In the genomic region with DNA sequence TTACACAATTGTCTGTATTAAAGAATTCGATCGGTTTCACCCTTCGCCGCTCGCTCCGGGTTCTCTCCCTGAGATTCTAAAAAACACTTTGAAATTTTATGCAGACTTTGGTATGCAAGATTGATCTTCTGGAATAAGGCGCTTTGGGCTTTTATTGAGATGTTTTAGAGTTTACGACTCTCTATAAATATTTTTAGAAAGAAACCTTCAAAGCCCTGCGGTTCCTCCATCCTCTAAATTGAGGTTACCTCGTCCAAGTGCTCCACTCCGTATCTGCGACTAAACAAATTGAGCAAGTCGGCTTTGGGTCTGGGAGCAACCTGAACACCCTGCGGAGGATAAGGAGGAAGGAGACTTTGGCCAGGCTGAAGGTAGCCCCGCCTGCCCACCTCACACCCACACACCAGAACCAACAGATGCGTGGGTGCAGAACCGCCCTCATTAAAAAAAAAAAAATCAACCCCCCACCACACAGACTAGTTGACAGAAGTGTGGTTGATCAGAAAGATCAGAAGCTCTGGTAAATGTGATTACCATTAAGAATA, we compare ENCODE assay signal across 8 mouse cellular contexts. TPM values are rescaled to one million over a fixed set of nuclear protein-coding genes. Genes with fewer than 3 reads are reported as not detected.
A peak's percentile ranks its signal among the peaks of the same experiment; 100 is the strongest.
DNase-seq lines count a peak whose midpoint lies in the region; ATAC-seq lines count a peak whose summit lies in the region.

No protein-coding gene starts in this region.

- no peak overlapping the region for H3K27ac ChIP-seq in neural tube, embryonic 11.5 days (ENCODE audit: low read depth, low read length)
- no peak overlapping the region for H3K27ac ChIP-seq in forebrain, embryonic 12.5 days
- no peak overlapping the region for H3K27ac ChIP-seq in neural tube, embryonic 13.5 days (replicated peaks)

- H3K9ac ChIP-seq in neural tube, embryonic 11.5 days (ENCODE audit: low read length) = no peak overlapping the region; the same call in 1 of the 2 replicates
- peak overlapping the region; percentile 54; the same call in 1 of the 2 replicates for H3K9ac ChIP-seq in forebrain, embryonic 12.5 days
- H3K9ac ChIP-seq in neural tube, embryonic 13.5 days = peak overlapping the region; percentile 74; the same call in 1 of the 2 replicates

- H3K4me2 ChIP-seq in neural tube, embryonic 11.5 days (ENCODE audit: low read depth) = peak overlapping the region; percentile 81
- H3K4me2 ChIP-seq in forebrain, embryonic 12.5 days = peak overlapping the region; percentile 100
- peak overlapping the region; percentile 100 for H3K4me2 ChIP-seq in neural tube, embryonic 13.5 days

- H3K27me3 ChIP-seq in neural tube, embryonic 11.5 days (ENCODE audit: control insufficient read depth, insufficient read depth, low read length) = peaks cover 10% of the 10 kb centered on the region; the same call in 1 of the 2 replicates
- peaks cover 38% of the 10 kb centered on the region for H3K27me3 ChIP-seq in forebrain, embryonic 12.5 days
- H3K27me3 ChIP-seq in neural tube, embryonic 13.5 days = peaks cover 32% of the 10 kb centered on the region

- no peaks in the 10 kb centered on the region for H3K4me1 ChIP-seq in neural tube, embryonic 11.5 days (ENCODE audit: control insufficient read depth, insufficient read depth, low read length)
- H3K4me1 ChIP-seq in forebrain, embryonic 12.5 days = peaks cover 11% of the 10 kb centered on the region; the same call in 1 of the 2 replicates
- H3K4me1 ChIP-seq in neural tube, embryonic 13.5 days (replicated peaks) = peaks cover 11% of the 10 kb centered on the region; the same call in 1 of the 2 replicates

- no peaks in the 10 kb centered on the region for H3K9me3 ChIP-seq in neural tube, embryonic 11.5 days (ENCODE audit: control insufficient read depth, low read length)
- H3K9me3 ChIP-seq in forebrain, embryonic 12.5 days = no peaks in the 10 kb centered on the region
- no peaks in the 10 kb centered on the region for H3K9me3 ChIP-seq in neural tube, embryonic 13.5 days

- intact Hi-C loops in gastrocnemius, postnatal 36 days (cut with DNase I) = no loop called here

- DNase-seq in neural tube, embryonic 11.5 days (ENCODE audit: low spot score) = no peak
- no peak for DNase-seq in neural tube, embryonic 10.5 days (ENCODE audit: extremely low spot score, low spot score)
- peak; percentile 52 for DNase-seq in kidney, postnatal 14 days
- DNase-seq in frontal cortex, postnatal 25 days (ENCODE audit: low spot score in 2 of 2) = no peak
- DNase-seq in gastrocnemius, postnatal 36 days = no peak
- no peak for DNase-seq in thymus, postnatal 36 days

- WGBS in neural tube, embryonic 11.5 days = 1% methylated on average over 17 of the region's 17 CpGs
- 2% methylated on average over 17 of the region's 17 CpGs for WGBS in forebrain, embryonic 12.5 days
- WGBS in neural tube, embryonic 13.5 days = 1% methylated on average over 17 of the region's 17 CpGs

- H3K36me3 ChIP-seq in neural tube, embryonic 11.5 days (ENCODE audit: control insufficient read depth, insufficient read depth, low read length) = no peaks in the 10 kb centered on the region
- no peaks in the 10 kb centered on the region for H3K36me3 ChIP-seq in forebrain, embryonic 12.5 days (replicated peaks)
- H3K36me3 ChIP-seq in neural tube, embryonic 13.5 days = no peaks in the 10 kb centered on the region

- H3K4me3 ChIP-seq in neural tube, embryonic 11.5 days (ENCODE audit: low read depth, low read length) = peak overlapping the region; percentile 52
- peak overlapping the region; percentile 69 for H3K4me3 ChIP-seq in forebrain, embryonic 12.5 days (replicated peaks)
- peak overlapping the region; percentile 76 for H3K4me3 ChIP-seq in neural tube, embryonic 13.5 days

- ATAC-seq in neural tube, embryonic 11.5 days (ENCODE audit: insufficient read depth, low FRiP score, low TSS enrichment) = no peak
- no peak for ATAC-seq in forebrain, embryonic 12.5 days (ENCODE audit: low FRiP score)
- ATAC-seq in neural tube, embryonic 13.5 days (ENCODE audit: low read depth) = no peak

RNA-seq across cellular contexts. Expression of gene Pkp2, which starts 0.7 kb away (rescaled TPM):
- polyA plus RNA-seq in neural tube, embryonic 11.5 days (2014; fragmentation: Nextera tagmentation; extraction: Ambion mirVana) = 3.5 and 4.8 TPM in 2 replicates
- polyA plus RNA-seq in forebrain, embryonic 12.5 days (2016; fragmentation: Nextera tagmentation; extraction: Ambion mirVana) = 2.4 and 2.9 TPM in 2 replicates
- 1.6 and 2.1 TPM in 2 replicates for polyA plus RNA-seq in neural tube, embryonic 13.5 days (2015; fragmentation: Nextera tagmentation; extraction: Ambion mirVana)
- total RNA-seq in gastrocnemius, postnatal 36 days (2021) = 1 to 10 TPM; 2.1 to 2.4 TPM
